Mouse (Mus musculus) small intestine, adult 2 months (tissue): ENCODE measurements around the gene Pcp4.

Experiments
- CTCF ChIP-seq: fragments of 200-500 bp; IDR thresholded peaks from 2 replicates; pipeline ENCODE4 v1.5.1; 2012; ENCODE audit warnings: low read depth, mild to moderate bottlenecking, control low read depth, inconsistent platforms, low read length, moderate library complexity, mixed read lengths; ENCODE audit not compliant: insufficient replicate concordance, insufficient read length; ENCODE audit errors: extremely low read depth
- POLR2A ChIP-seq: fragments of 200-500 bp; IDR thresholded peaks from 2 replicates; pipeline ENCODE4 v1.6.1; 2012; ENCODE audit warnings: low read depth, mild to moderate bottlenecking, control low read depth, inconsistent platforms, low read length, moderate library complexity

DNA sequence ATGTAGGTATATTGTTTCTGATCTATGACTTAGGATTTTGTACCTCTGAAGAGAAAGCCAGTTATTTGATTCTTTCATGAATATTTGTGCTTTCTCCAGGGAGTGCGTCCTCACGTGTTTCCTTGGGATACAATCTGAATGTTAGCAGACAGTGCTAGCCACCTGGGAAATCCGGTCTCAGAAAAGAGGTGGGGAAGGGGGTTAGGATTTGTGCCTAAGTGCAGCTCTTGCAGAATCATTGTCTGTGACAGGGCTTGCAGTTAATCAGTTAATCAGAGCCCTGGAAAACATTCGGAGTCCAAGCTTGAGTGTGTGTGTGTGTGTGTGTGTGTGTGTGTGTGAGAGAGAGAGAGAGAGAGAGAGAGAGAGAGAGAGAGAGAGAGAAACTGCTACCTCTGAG, 605 bp downstream of the Pcp4 start:
- TF ChIP-seq CTCF: no peak
- no peak for TF ChIP-seq POLR2A
